Mouse (Mus musculus) mouse embryonic stem cell (cell line): ENCODE data around the gene Gm9747.

Experiments
- in situ Hi-C, 2 experiments: fragments of 300-500 bp; cut with MboI; formaldehyde crosslinking; loops; 1 replicate in 1 of 2; 3 replicates in 1 of 2; pipeline ENCODE4 v1.14.3; 2019 to 2020; ENCODE audit warnings: low sequenced_read_pairs in 2 of 2, low pct_unique_long_range_greater_than_20kb in 1 of 2, mixed read lengths in 1 of 2; ENCODE audit not compliant: unreplicated experiment in 1 of 2

Gene Gm9747

GRCm38 (mm10) chr1:82232812-82233211 lies at the start of gene Gm9747:
Gene Gm9747 (plus strand): TSS chr1:82233112.
- in situ Hi-C loops: no loop called here

GRCm38 (mm10) chr1:82183913-82184442 lies 48.9 kb upstream of the Gm9747 start:
- in situ Hi-C loops: no loop called here

- in situ Hi-C loops: no loop called here
Measured at GRCm38 (mm10) chr1:82188549-82189231, 44.2 kb upstream of the Gm9747 start.

GRCm38 (mm10) chr1:82189516-82189915 lies 43.4 kb upstream of the Gm9747 start:
- in situ Hi-C loops: no loop called here

- in situ Hi-C loops: no loop called here
Measured at GRCm38 (mm10) chr1:82191579-82191978, 41.3 kb upstream of the Gm9747 start.

- in situ Hi-C loops: no loop called here
Measured at GRCm38 (mm10) chr1:82199918-82200317, 33.0 kb upstream of the Gm9747 start.

GRCm38 (mm10) chr1:82200636-82201035 lies 32.3 kb upstream of the Gm9747 start:
- in situ Hi-C loops: no loop called here

- in situ Hi-C loops: no loop called here
Measured at GRCm38 (mm10) chr1:82207511-82207910, 25.4 kb upstream of the Gm9747 start.

GRCm38 (mm10) chr1:82220673-82221396 lies 12.1 kb upstream of the Gm9747 start:
- in situ Hi-C loops: no loop called here

- in situ Hi-C loops: no loop called here
Measured at GRCm38 (mm10) chr1:82221462-82221861, 11.4 kb upstream of the Gm9747 start.

- in situ Hi-C loops: no loop called here
Measured at GRCm38 (mm10) chr1:82223042-82223795, 9.7 kb upstream of the Gm9747 start.

- in situ Hi-C loops: no loop called here
Measured at GRCm38 (mm10) chr1:82228841-82229240, 4.1 kb upstream of the Gm9747 start.

- in situ Hi-C loops: no loop called here
Measured at GRCm38 (mm10) chr1:82234616-82235015, 1.7 kb downstream of the Gm9747 start.

- in situ Hi-C loops: no loop called here
Measured at GRCm38 (mm10) chr1:82235455-82236104, 2.7 kb downstream of the Gm9747 start.

- in situ Hi-C loops: no loop called here
Measured at GRCm38 (mm10) chr1:82238245-82238644, 5.3 kb downstream of the Gm9747 start.

GRCm38 (mm10) chr1:82239409-82240201 lies 6.7 kb downstream of the Gm9747 start:
- in situ Hi-C loops: no loop called here

GRCm38 (mm10) chr1:82243260-82243825 lies 10.4 kb downstream of the Gm9747 start:
- in situ Hi-C loops: no loop called here

GRCm38 (mm10) chr1:82245002-82245401 lies 12.1 kb downstream of the Gm9747 start:
- in situ Hi-C loops: no loop called here
